Mouse (Mus musculus) forebrain, embryonic 11.5 days (tissue): ENCODE results near the gene Ehbp1. TPM values are rescaled to one million over a fixed set of nuclear protein-coding genes. Genes with fewer than 3 reads are reported as not detected.

Experiments
- ATAC-seq: fragments of 200-750 bp; cut with Nextera tagmentation; replicated peaks from 2 replicates; pipeline ENCODE4 v1.8.0; 2017; ENCODE audit warnings: moderate TSS enrichment; ENCODE audit not compliant: low FRiP score
- DNase-seq: peaks from one replicate; pipeline ENCODE4 v3.0.0-alpha.2; 2017; ENCODE audit warnings: low spot score
- H3K27ac ChIP-seq: fragments of 300-500 bp; sonication (generic); 2 replicates; pipeline ENCODE4 v1.5.1; 2014; ENCODE audit warnings: low read depth, low read length
- H3K27me3 ChIP-seq: fragments of 300-500 bp; sonication (generic); 2 replicates; pipeline ENCODE4 v1.6.1; 2014; ENCODE audit warnings: mild to moderate bottlenecking, low read length, mixed read lengths; ENCODE audit not compliant: control insufficient read depth, insufficient read depth
- H3K36me3 ChIP-seq: fragments of 300-500 bp; sonication (generic); 2 replicates; pipeline ENCODE4 v1.6.1; 2014; ENCODE audit warnings: mild to moderate bottlenecking, low read length, moderate library complexity, mixed read lengths; ENCODE audit not compliant: control insufficient read depth, insufficient read depth
- H3K4me1 ChIP-seq: fragments of 300-500 bp; sonication (generic); replicated peaks from 2 replicates; pipeline ENCODE4 v1.6.1; 2014; ENCODE audit warnings: low read length, mixed read lengths; ENCODE audit not compliant: control insufficient read depth, insufficient read depth
- H3K4me2 ChIP-seq: fragments of 300-500 bp; sonication (generic); 2 replicates; pipeline ENCODE4 v1.6.1; 2014; ENCODE audit warnings: low read depth, mild to moderate bottlenecking, low read length, moderate library complexity, mixed read lengths; ENCODE audit not compliant: severe bottlenecking
- H3K4me3 ChIP-seq: fragments of 300-500 bp; sonication (generic); 2 replicates; pipeline ENCODE4 v1.5.1; 2014; ENCODE audit warnings: low read depth, low read length
- H3K9ac ChIP-seq: fragments of 300-500 bp; sonication (generic); 2 replicates; pipeline ENCODE4 v1.6.1; 2014; ENCODE audit warnings: low read length
- H3K9me3 ChIP-seq: fragments of 300-500 bp; sonication (generic); 2 replicates; pipeline ENCODE4 v1.6.1; 2016; ENCODE audit warnings: low read length, mixed read lengths; ENCODE audit not compliant: control insufficient read depth
- WGBS: fragments of 180-500 bp; shearing (Covaris S2); extraction: QIAGEN DNeasy Blood & Tissue Kit; methylation state at CpG from one replicate; pipeline ENCODE4 v1.1.7; 2014; 5-methylcytosine and 5-hydroxymethylcytosine counted together
- polyA plus RNA-seq: library from polyadenylated mRNA; unstranded; fragments of >200 nt; fragmentation: Nextera tagmentation; extraction: Ambion mirVana; gene quantifications from 2 replicates; pipeline ENCODE4 v1.2.1, GENCODE M21; 2014

The Ehbp1 gene
- polyA plus RNA-seq, 1 experiment from 2014 or later: 14.7 TPM

DNA sequence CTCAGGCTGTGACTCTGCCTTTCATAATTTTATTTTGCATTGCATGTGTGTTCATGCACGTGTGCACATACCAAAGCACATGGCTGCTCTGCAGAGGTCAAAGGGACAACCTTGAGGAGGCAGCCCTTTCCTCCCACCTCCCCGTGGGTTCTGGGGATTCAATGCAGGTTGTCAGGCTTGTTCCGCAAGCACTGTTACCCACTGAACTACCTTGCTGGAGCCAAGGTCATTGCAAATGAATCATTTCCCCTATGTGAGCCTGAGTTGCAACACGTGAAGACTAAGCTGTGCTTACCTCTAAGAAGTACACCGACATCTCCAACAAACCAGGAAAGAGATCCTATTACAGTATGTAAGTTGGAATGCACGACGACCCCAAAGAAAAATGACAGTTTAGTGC lies 291.2 kb downstream of the Ehbp1 start:
- ATAC-seq (no peak), DNase-seq (no peak)
- H3K36me3 ChIP-seq: no peaks in the 10 kb centered on the region
- no peak overlapping the region for H3K27ac ChIP-seq
- H3K27me3 ChIP-seq: no peaks in the 10 kb centered on the region
- H3K9ac ChIP-seq: no peak overlapping the region
- WGBS: 84% methylated on average over 7 of the region's 7 CpGs
- H3K4me3 ChIP-seq: no peak overlapping the region
- no peak overlapping the region for H3K4me2 ChIP-seq
- H3K9me3 ChIP-seq: no peaks in the 10 kb centered on the region
- H3K4me1 ChIP-seq: no peaks in the 10 kb centered on the region

DNA sequence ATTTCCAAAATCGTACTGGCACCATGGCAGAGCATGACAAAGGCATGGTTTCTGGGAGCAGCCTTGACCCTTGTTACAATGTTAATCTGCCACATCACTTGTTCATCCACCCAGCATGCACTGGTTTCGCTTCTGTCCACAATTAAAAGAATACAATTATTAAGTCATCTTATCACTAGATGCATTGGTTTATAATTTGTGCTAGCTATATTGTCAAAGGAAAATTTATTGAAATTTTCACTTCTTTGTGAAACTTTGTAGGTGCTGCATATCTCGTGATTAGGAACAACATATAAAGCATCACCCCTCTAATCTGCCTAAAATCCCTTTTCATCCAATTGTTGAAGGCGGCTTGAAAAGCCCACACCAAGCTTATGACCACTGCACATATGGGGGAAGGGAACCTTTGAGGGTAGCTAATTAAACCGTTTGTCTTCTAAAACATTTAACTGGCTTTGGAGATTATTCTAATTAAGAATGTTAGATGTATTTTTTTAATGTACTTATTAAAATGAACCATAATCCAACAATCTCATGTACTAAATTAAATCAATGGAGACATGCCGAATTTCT lies 302.2 kb downstream of the Ehbp1 start:
- H3K4me1 ChIP-seq: peaks cover 8% of the 10 kb centered on the region; the same call in 1 of the 2 replicates

DNA sequence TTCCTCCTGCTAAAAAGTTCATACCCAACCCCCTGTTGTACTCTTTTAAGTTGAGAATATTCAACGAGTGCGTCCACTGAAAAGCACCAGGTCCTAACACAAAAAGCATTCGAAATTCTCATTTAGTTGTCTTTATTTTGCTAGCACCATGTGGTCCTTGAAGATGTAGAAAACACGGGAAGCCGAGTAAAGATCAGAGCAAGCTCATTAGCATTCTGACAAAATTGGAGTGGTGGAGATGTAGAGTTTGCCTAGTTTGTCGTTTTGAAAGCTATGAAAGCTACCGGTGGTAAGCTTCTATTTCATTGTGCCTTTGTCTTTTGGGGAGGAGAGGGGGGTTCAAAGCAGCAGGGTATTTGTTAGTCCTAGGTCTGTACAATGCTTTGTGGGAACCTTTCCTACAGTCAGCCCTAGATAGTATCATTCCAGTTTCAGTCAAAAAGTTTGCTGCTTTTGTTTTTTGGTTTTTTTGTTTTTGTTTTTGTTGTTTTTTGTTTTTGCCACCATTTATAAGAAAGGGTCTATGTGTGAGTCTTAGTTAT lies 307.5 kb downstream of the Ehbp1 start:
- no peak overlapping the region for H3K4me3 ChIP-seq
- H3K27ac ChIP-seq: peak overlapping the region; percentile 50; the same call in 1 of the 2 replicates
- ATAC-seq (peak; percentile 77), DNase-seq (no peak)
- no peaks in the 10 kb centered on the region for H3K36me3 ChIP-seq
- H3K4me1 ChIP-seq: peaks cover 4% of the 10 kb centered on the region; the same call in 1 of the 2 replicates
- H3K9ac ChIP-seq: no peak overlapping the region
- no peak overlapping the region for H3K4me2 ChIP-seq
- WGBS: 6% methylated on average over 7 of the region's 7 CpGs
- no peaks in the 10 kb centered on the region for H3K27me3 ChIP-seq
- H3K9me3 ChIP-seq: no peaks in the 10 kb centered on the region

More for the DNA sequence above, 302.2 kb downstream of the Ehbp1 start:
- Histone ChIP-seq H3K27ac (no peak overlapping the region), H3K9ac (no peak overlapping the region), H3K9me3 (no peaks in the 10 kb centered on the region), H3K36me3 (no peaks in the 10 kb centered on the region), H3K4me3 (no peak overlapping the region), H3K4me2 (no peak overlapping the region), H3K27me3 (no peaks in the 10 kb centered on the region)
- 21% methylated on average over 6 of the region's 6 CpGs for WGBS
- no peak for DNase-seq
- ATAC-seq: no peak

DNA sequence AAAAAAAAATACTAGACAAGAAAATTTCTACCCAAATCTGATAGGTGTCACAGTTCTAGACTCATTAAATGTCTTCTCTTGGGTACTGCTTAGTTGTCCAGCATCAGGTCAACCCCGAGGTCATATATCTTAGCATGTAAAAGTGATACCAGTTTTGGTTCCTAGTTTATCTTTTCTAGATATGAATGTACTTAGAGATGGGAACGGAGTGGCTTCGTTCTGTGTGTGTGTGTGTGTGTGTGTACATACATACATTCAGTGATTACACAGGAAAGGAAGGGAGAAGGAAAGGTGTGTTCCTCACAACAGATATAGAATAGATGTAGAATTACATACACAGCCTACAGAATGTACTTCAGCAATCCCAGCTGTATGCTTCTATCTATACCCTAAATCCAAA lies 308.5 kb downstream of the Ehbp1 start:
- Histone ChIP-seq H3K27ac (no peak overlapping the region; the same call in 1 of the 2 replicates), H3K4me3 (no peak overlapping the region), H3K4me1 (peaks cover 3% of the 10 kb centered on the region; the same call in 1 of the 2 replicates), H3K36me3 (no peaks in the 10 kb centered on the region), H3K9me3 (no peaks in the 10 kb centered on the region), H3K27me3 (no peaks in the 10 kb centered on the region), H3K9ac (no peak overlapping the region), H3K4me2 (no peak overlapping the region)
- WGBS: 80% methylated on average over 3 of the region's 3 CpGs
- no peak for ATAC-seq
- no peak for DNase-seq

DNA sequence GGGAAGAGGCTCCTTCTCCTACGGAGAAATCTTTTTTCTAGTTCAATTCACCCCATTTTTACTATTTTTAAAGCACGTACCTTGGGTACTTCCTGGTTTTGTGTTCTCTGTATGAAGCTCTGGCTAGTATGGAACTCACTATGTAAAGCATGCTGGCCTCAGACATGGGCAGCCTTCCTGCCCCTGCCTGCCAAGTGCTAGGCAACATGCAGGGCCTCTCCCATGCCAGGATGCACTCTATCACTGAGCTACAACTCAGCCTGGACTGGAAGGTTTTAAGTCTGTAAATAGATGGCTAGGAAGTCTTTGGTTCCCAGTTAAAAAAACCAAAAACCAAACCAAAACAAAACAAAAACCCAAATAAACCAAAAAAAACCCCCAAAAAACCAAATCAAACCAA lies 321.5 kb downstream of the Ehbp1 start:
- 85% methylated on average over 2 of the region's 2 CpGs for WGBS
- H3K27me3 ChIP-seq: no peaks in the 10 kb centered on the region
- ATAC-seq (no peak), DNase-seq (no peak)
- peaks cover 8% of the 10 kb centered on the region; the same call in 1 of the 2 replicates for H3K4me1 ChIP-seq
- no peak overlapping the region for H3K4me2 ChIP-seq
- H3K9me3 ChIP-seq: no peaks in the 10 kb centered on the region; the same call in 1 of the 2 replicates
- no peak overlapping the region for H3K9ac ChIP-seq
- H3K4me3 ChIP-seq: no peak overlapping the region
- H3K27ac ChIP-seq: no peak overlapping the region
- H3K36me3 ChIP-seq: no peaks in the 10 kb centered on the region

DNA sequence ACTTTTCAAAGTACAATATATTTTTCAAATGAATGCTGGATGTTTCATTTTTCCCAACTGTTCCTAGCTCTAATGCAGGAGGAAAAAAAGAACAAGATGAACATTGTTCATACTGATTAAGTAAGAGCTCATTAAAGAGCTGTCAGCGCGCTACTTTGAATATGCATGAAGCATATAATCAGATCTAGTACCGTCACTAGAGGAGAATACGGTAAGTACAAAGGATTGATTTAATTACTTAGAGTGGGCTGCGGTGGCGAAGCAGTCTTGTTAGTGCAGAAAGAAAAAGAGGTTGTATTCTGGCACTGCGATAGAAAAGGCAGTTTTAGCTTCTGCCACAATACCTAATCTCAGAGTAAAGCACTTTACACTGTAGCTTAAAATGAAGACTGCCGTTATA lies 324.6 kb downstream of the Ehbp1 start:
- peak; percentile 88 for ATAC-seq
- no peaks in the 10 kb centered on the region; the same call in 1 of the 2 replicates for H3K9me3 ChIP-seq
- DNase-seq: peak; percentile 53
- 13% methylated on average over 8 of the region's 8 CpGs for WGBS
- no peak overlapping the region for H3K4me2 ChIP-seq
- peaks cover 16% of the 10 kb centered on the region; the same call in 1 of the 2 replicates for H3K4me1 ChIP-seq
- no peaks in the 10 kb centered on the region for H3K27me3 ChIP-seq
- no peaks in the 10 kb centered on the region for H3K36me3 ChIP-seq
- no peak overlapping the region for H3K9ac ChIP-seq
- H3K4me3 ChIP-seq: no peak overlapping the region
- 0 out of 2 replicates have a peak overlapping the region, but pooled peaks have one; percentile 34 for H3K27ac ChIP-seq

DNA sequence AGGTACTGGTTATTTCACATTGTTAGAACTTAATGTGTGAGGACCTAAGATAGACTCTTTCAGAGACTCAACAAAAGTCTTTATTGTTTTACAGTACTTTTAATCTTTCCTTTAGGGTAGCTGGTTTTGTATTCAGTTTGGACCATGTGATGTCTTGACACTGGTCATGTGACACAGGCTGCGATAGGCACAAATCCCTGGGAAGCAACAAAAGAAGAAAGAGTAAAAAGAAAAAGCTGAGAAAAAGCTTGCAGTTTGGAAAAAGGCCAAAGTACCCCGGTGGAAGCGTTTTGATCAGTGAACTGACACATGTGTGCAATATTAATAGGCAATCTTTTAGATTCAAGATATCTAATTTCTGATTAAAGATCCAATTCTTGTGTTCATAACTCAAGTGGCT lies 325.8 kb downstream of the Ehbp1 start:
- Histone ChIP-seq H3K4me2 (no peak overlapping the region), H3K9me3 (no peaks in the 10 kb centered on the region; the same call in 1 of the 2 replicates), H3K9ac (no peak overlapping the region), H3K27me3 (no peaks in the 10 kb centered on the region), H3K36me3 (no peaks in the 10 kb centered on the region), H3K27ac (no peak overlapping the region), H3K4me1 (peaks cover 16% of the 10 kb centered on the region; the same call in 1 of the 2 replicates), H3K4me3 (no peak overlapping the region)
- ATAC-seq: peak; percentile 35; the same call in 1 of the 2 replicates
- 23% methylated on average over 3 of the region's 3 CpGs for WGBS
- DNase-seq: no peak

DNA sequence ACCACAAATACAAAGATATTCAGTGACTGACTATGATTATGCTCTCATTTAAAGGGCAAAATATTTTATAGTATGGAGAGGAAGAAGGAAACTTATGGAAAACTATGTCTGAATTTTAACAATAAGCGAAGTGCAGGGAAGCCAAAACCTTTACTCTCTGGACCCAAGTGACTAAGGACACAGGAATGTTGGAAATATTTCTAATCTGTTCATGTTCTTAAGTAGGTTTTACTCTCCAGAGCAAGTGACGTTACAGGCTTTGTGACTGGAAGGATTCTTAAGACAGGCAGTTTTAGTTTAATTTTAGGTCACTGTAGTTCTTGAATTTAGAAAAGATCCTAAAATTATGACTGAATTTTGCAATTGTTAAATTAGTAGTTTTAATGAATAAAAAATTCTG lies 333.3 kb downstream of the Ehbp1 start:
- peak overlapping the region; percentile 89 for H3K4me3 ChIP-seq
- peak overlapping the region; percentile 85 for H3K9ac ChIP-seq
- H3K36me3 ChIP-seq: no peaks in the 10 kb centered on the region
- peaks cover 20% of the 10 kb centered on the region; the same call in 1 of the 2 replicates for H3K4me1 ChIP-seq
- peak overlapping the region; percentile 88 for H3K4me2 ChIP-seq
- no peak for ATAC-seq
- peak overlapping the region; percentile 94 for H3K27ac ChIP-seq
- peaks cover 2% of the 10 kb centered on the region; the same call in 1 of the 2 replicates for H3K27me3 ChIP-seq
- 4% methylated on average over 2 of the region's 2 CpGs for WGBS
- no peaks in the 10 kb centered on the region for H3K9me3 ChIP-seq
- DNase-seq: no peak
